Mouse (Mus musculus): Measurements from ENCODE around the gene Vti1a.

Vti1a gene

DNA sequence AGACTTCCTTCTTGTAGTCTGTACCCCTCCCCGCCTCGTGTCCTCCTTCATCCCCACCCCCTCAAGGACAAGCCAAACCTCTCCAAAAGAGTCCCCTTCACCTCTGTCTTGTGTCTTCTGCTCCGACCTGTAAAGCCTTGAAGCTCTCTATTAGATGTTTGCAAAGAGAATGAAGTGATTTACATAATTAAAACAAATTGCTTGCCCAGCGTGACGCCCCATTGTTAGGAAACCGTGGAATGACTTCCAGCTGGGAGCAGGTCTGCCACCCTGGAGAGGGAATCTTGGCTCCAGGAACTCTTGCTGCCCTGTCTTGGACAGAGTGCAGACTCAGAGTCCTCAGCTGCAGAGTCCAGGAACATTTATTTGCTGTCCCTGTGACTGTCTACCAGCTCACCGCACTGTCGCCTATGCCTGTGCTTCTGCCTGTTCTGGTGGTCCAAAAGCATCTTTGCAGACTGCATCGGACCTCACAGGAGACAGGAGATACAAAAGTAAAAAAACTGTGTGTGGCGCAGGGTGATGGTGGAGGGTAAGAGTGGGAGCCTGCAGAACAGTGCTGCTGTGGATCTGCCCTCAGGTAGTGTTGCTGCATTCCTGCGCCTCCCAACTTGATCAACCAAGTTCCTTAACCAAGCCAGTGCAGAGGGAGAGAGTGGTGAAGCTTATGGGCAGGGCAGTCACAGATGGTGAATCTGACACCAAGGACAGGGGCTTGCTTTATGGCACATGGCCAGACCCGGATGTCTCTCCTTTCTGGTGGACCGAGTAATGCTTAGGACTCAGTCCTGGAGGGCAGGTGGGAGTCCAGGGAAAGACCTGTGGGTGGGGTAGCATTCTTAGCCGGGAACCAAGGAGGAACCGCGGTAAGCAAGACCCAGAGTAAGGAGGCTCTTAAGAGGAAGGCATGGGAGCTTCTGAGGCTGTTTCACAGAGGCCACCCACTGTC lies 273.1 kb downstream of the Vti1a start:
- DNase-seq (ENCODE audit: low spot score) = no peak

DNA sequence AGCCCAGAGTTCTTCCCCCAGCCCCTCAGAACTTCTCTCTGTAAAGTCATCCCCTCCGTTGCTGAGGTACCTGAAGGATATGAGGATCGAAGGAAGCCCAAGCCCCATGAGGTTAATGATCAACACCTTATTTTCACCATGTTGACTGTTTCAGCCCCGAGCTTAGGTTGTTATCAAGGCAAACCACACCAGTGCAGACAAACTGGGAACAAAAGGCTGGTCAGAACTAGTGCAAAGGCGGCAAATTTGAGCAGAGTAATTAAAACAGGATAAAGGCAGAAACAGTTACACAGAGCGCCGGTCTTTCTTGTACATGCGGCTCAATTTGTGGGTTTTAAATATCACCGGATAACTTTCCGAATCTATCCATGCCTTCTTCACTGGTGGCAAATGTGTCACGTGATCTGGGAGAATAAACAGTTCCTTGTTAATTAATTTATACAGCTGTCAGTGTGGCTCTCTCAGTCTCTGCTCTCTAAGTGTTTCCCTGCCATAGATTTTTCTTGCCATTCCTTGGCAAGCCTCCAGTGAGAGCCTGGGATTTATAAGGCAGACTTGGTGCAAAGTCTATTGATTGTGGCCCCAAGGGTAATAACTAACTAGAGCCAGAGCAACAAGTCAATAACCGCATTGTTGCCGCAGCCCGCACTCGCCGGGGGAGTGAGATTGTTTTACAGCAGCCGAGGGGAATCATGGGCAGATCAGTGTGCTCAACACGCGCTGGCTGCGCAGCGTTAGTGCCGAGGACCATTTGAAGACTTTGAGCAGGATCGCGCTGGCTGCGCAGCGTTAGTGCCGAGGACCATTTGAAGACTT lies 277.0 kb downstream of the Vti1a start:
- DNase-seq (ENCODE audit: low spot score) = no peak

DNA sequence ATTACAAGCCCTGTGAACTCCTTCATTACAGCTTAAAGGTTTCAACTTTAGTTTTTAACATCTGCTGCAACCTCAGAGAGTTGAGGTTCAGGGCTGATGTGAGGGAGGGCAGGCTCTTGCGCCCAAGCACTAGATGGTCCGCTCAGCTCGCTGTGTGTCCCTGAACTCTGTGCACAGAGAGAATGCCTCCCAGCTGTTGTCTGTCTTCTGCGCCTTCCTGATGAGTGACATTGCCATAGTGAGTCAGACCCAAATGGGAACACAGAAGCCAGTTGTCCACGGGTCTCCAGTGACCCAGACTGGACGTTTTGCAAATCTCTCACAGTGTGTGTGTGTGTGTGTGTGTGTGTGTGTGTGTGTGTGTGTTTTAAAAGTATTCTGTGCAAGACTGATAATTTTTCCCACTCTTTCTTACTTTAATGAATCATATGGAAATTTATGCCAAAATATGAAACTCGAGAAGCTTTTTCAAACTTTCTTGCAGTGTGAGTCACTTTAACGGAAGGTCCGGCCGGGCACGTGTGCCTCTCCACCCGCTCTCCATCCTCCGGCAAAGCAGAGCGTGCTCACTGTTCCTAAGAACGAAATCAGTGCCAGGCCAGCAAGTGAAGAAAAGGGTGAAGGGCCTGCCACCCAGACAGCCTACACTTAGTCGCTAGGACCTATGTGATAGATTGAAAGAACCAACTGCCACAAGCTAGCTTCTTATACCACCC lies 277.8 kb downstream of the Vti1a start:
- DNase-seq (ENCODE audit: low spot score) = peak; percentile 56

DNA sequence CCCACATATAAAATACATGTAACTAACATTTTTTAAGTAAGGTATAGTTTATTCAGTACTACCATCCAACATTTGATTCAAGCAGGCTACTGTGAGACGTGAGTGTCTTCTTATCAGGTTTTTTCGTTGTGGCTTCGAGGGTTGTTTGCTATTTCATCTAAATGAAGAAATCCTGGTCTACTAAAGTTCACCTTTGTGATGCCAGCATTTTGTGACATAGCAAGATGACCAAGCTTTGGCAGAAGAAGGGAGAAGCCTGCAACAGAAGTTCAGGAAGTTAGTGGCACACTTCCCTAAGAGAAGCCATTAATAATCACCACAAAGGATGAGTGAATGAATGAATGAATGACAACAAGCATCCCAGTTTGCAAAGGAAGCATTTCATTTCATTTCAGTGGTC lies 278.4 kb downstream of the Vti1a start:
- peak; percentile 50 for DNase-seq (ENCODE audit: low spot score)

DNA sequence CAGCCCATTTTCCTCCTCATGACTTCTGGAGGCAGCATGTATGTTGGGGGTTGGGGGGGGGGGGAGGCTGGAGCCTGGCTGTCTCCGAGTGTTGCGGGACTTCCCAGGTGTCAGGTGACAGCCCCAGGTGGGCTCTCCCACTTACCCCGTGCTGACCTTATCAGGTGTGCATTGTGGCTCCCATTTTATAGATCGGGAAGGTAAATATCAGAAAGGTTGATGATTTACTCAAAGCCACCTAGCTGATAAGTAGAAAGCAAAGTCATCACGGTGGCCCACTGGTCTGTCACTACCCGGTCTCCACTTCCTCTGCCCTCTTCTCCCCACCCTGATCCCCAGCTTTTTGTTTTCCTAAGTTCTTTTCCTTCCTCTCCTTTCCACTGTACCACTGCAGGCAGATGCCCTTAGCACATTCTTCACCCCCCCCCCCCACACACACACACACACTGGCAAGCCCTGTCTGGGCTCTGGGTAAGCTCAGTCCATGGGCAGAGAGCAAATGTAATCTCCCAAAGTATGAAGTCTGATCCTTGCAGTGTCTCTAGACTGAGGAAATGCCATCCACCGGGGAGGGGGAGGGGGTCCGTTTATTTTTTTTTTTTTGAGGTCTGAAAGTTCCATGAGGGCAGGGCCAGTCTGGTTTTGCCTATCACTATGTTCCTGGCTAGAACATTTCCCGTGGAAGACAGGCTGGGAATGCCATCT lies 280.0 kb downstream of the Vti1a start:
- no peak for DNase-seq (ENCODE audit: low spot score)

DNA sequence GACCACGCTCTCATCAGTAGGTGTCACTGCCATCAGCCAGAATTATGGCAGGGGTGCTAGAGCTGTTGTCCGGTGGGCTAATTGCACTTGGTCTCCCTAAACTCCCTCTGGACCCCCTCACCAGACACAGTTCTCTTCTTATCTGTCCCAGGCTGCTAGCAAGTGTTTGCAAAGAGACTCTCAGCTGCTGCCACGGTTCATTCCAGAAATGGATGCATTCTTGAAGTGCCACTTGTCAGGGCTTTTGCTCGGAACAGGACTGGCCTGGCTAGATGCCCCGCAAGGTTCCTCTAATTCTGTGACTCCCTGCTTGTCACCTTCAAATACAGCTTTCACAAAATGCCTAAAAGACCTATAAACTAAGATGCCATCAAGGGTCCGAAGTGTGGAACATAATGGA lies 280.7 kb downstream of the Vti1a start:
- DNase-seq (ENCODE audit: low spot score) = no peak

DNA sequence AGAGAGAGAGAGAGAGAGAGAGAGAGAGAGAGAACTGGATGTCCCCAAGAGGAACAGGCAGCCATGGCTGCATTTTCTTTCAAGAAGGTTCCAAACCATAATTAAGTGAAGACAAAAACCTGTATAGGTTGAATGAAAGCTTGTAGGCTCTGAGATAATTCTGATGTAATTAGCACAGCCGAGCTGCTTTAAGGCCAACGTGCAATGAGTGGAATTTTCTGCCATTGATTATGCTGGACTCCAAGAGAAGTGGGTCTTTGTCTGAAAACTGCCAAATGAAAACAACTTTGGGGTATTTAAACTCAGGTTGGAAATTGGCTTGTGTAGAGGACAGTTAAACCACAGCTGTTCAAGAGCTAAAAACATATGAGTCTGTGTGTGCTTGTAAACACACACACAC lies 281.2 kb downstream of the Vti1a start:
- DNase-seq (ENCODE audit: low spot score) = no peak

DNA sequence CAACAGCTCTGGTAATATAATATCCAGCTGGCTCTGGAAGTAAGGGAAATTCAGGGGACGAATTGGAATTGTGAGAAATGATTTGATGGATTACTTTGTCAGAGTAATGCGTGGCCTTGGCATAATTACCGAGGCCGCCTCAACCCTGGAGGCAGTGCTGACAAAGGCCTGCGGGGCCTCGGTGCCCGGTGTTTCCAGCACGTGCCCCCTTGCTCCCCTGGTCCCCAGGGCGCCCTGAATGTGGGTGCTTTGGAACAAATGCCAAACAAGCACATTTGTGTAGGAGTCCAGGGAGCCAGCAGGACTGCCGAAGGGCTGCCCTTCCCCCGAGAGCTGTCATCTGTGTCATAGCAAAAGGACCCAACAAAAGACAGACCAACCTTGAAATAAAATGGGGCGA lies 281.9 kb downstream of the Vti1a start:
- DNase-seq (ENCODE audit: low spot score) = peak; percentile 21

DNA sequence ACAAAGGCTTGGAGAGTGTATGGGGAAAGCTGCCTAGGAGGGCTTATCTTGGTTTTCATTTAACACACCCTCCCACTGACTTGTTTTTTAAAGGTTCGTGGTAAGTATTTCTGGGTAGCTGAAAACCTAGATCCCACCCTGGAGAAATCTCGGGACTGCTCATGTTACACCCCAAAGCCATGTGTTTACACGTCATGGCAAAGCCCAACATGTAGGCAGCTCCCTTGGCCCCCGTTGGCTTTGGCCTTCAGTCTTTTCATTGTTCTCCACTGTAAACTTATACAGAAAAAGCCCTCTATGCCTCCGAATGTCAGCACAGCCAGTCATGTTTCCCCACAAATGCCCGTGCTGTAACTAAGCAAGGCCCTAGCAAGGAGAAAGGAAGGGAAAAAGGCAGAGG lies 283.0 kb downstream of the Vti1a start:
- no peak for DNase-seq (ENCODE audit: low spot score)

DNA sequence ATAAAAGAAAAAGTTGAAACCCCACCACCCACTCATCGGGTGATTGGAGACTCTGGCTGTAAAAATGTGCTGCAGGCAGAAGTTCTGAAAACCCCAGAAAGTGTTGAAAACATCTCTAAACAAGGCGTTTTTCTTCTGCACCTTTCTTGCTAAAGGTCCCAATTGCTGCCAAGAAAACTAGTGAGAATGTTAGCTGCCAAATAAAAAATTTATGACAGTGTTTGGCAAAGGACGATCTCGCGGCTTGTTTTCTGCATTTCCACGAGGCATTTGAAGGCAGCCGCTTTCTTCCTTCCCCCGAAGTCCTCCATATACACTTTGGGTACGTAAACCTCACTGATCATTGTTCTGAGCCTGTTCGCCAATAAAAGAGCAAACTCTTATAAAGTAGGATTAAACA lies 291.6 kb downstream of the Vti1a start:
- DNase-seq (ENCODE audit: low spot score) = peak; percentile 76

DNA sequence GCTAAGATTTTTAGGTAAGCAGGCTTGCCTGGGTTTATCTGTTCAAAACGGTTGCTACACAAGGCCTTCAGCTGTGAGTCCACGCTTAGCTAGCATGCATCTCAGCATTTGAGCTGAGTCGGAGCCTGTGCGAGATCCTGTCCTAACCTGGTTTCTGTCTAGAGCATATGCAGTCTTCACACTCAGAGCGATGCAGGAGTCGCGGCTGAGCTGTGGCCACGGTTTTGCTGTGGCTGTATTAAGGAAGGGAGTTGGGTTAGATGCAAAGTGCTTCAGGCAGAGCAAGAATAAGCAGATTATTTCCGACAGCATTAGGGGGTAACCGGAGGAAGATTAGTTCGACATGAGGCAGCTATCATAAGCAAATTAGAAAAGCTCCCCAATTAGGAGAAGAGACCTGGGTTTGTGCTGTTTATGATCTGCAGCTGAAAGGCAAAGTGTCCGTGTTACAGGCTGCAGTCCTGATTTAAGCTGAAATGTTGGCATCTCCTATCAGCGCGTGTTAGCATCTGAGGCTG lies 292.8 kb downstream of the Vti1a start:
- DNase-seq (ENCODE audit: low spot score) = no peak

DNA sequence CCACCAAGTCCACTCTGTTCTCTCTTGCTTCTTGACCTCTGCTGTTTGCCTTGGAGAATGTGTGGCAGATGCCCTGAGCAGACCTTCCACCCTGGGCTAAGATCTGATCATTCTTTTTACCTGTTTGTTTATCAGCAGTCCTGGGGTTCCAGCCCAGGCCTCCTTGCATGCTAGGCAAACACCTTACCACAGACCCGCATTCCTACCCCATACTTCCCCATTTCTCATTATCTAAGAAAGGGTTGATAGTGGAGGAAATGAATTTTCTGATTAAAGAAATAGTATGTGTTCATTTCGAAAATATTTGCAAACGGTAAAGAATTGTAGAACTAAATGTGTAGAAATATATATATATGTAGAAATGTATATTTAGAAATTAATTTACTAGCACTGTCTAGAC lies 293.7 kb downstream of the Vti1a start:
- no peak for DNase-seq (ENCODE audit: low spot score)

DNA sequence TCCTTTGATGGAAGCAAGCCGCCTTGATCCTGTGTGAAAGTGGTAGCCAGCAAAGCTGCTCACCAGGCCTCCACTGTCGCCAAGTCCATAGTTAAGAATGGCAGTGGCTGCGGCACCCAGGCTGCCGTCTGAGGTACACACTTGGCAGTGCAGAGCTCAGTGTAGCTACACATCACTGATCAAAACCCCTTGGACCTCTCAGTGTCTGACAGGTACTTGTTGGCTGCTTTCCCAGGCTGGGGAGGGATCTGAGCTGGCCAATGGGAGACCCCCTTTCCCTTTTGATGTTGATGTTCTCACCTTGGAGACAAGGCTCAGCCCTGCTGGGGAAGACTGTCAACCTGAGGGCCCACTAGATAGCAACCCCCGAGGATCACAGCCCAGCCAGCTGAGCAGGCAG lies 299.6 kb downstream of the Vti1a start:
- DNase-seq (ENCODE audit: low spot score) = no peak

DNA sequence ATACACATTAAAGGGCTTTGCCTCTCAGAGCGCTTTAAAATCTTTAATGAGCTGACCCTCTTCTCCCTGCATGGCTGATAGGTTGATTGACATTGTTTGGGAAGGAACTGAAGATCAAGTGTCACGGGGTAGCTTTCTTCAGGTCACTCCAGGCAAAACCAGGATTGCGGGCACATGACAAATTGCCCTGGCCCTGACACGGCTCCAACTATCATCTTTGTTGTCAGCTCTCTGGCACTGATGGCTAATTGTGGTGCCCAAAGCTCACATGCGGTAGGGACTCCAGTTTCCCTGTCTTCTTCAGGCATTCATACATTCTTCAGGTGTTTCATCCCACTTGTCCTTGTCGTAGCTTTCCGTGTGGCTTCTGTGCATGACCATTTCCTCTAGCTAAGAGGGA lies 300.2 kb downstream of the Vti1a start:
- DNase-seq (ENCODE audit: low spot score) = peak; percentile 40

DNA sequence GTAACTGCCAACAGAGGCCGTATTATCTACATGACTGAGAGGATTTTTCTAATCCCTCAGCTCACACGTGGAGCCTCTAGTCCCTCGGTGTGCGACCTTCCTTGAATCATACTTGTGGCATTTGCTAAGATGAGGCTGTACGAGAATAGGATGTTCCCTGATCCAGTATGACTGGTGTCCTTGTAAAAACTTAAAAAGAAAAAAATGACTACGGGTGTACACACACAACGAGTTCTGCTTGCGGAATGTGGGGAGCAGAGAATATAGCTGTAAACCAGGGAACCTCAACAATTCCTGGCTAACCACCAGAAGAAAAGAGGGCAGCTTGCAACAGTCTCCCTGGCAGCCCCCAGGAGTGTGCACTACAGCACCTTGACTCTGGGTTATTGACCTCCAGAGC lies 300.8 kb downstream of the Vti1a start:
- DNase-seq (ENCODE audit: low spot score) = no peak

DNA sequence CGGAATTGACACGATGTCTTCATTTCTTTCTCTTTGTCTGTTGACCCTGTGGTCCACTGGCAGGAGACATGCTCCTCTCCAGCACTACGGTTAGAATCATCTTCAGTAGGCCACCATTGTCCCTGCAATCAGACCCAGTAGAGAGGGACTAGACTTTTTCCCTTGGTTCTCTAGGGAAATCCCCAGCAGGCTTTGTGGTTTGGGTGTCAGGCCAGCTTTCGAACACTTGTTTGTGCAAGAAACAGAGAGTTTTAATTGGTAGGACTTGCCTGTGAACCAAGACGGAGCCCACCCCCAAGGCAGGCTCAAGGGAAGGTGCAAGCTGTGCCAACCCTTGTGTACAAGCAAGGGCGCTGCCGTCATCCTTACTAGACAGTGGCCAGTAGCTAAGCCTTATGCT lies 302.5 kb downstream of the Vti1a start:
- no peak for DNase-seq (ENCODE audit: low spot score)

DNA sequence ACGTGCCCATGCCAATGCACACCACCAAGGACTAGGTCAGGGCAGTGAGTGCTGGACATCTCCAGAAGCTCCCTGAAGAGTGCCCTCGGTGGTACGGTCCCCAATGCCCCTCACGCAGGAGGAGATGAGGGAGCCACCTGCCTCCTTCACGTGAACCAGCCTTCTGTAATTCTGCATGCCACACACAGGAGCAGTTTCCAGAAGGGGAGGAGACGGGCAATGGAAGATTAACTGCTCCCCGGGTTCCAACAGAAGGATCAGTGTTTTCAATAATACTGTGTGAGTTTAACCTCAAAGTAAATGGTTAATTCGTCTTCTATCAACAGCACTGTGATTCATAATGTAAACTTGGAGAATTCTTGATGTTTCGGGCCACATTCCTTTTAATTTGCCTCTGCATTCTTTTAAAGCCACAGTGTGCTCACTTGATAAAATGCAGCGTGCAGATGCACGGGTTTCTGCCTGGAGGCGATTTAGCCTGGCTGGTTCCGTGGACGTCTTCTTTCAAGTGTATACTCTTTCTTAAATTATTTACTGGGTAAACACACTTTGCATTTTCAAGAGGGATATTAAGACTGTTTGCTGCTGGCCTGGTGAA lies 304.4 kb downstream of the Vti1a start:
- DNase-seq (ENCODE audit: low spot score) = no peak

DNA sequence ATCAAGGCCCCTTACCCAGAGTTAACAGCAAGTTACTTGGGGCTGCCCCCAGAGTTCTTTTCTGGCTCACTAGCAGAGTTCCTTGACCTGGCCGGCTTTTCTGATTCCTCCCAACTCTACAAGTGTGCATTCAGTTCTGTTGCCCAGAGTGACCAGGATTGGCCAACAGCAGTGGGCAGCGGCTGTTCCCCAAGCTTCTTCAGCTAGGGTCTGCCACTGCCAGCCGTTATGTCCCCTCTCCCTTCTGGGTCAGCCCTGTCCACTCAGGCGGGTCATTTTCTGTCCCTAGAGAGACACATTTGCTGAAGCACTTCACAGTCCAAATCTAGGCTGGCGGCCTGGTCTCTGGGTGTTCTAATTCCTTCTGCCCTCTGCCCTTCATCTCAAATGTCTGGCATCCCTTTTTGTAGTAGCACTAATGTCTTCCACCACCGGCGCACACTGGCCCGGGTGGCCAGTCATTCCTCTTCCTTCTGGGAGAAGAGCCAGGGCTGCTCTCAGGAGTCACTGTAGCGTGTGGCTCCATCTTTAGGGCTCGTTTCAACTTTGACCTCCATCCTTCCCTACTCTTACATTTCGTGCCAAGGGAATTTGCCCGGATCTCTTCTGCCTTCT lies 305.0 kb downstream of the Vti1a start:
- peak; percentile 31 for DNase-seq (ENCODE audit: low spot score)

DNA sequence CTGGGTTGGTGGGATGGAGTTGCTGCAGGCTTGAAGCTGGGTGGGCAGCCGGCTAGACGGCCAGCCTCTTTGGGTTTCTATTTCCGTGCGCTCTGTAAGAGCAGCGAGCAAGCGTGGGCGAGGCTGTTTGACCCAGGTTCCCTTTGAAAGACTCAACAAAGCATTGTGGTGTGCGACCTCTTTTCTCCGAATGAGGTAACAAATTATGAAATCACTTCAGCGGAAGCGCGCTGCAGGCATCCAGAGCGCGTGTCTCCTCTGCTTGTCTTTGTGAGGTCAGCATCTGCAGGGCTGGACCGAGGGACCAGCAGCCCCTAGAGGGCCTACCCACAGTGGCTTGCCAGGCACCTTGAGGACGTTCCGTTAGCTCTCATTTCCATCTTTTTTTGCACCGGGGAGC lies 306.7 kb downstream of the Vti1a start:
- no peak for DNase-seq (ENCODE audit: low spot score)

DNA sequence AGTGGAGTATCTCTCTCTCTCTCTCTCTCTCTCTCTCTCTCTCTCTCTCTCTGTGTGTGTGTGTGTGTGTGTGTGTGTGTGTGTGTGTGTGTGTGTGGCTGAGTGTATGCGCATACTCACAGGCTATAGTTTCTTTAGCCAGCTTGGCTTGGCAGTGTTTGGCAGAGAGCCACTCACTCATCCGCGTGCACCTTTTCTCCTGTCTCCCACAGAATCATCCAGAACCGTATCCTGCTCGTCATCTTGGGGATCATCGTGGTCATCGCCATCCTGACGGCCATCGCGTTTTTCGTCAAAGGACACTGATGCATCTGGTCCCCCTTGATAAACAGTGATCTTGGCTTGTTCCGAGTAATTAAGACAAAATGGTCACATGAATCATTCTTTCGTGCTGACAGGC lies 307.5 kb downstream of the Vti1a start:
- DNase-seq (ENCODE audit: low spot score) = no peak

DNA sequence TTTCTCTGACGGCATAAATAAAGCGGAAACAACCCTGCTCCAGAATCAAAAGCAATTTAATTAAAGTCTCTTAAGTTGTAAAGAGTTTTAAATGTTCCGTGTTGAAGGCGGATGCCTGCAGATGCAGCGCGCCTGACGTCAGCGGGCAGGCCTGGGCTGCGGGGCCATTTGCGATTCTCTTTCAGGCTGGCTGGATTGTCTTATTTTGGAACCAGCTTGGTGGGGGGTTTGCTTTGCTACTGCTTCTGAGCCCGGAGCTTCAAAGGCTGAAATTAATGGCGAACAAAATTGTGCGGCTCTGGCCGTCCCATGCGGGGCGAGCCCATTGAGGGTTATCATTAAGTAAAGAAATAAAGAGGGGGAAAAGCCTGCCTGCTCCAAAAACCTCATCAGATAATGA lies 310.4 kb downstream of the Vti1a start:
- DNase-seq (ENCODE audit: low spot score) = no peak
